Mouse (Mus musculus) left cerebral cortex, postnatal 10 days (tissue): ENCODE results near the gene Taf3. TPM values are rescaled to one million over a fixed set of nuclear protein-coding genes. Genes with fewer than 3 reads are reported as not detected.

Source experiments
- DNase-seq, 2 experiments: peaks; one replicate each; pipeline ENCODE4 v3.0.0; 2021 to 2022; ENCODE audit warnings: low spot score in 2 of 2, mixed read lengths in 1 of 2; ENCODE audit errors: extremely low spot score in 1 of 2
- intact Hi-C: fragments of 180-260 bp; cut with DNase I; formaldehyde crosslinking; loops from one replicate; pipeline ENCODE4 v1.15.1; 2025
- total RNA-seq, 2 experiments: library from RNA; stranded (reverse); gene quantifications; 2 replicates each; pipeline ENCODE4 v1.2.3; 2021

The Taf3 gene
- total RNA-seq, 2 experiments from 2014 or later = 11.2 to 11.6 TPM

DNA sequence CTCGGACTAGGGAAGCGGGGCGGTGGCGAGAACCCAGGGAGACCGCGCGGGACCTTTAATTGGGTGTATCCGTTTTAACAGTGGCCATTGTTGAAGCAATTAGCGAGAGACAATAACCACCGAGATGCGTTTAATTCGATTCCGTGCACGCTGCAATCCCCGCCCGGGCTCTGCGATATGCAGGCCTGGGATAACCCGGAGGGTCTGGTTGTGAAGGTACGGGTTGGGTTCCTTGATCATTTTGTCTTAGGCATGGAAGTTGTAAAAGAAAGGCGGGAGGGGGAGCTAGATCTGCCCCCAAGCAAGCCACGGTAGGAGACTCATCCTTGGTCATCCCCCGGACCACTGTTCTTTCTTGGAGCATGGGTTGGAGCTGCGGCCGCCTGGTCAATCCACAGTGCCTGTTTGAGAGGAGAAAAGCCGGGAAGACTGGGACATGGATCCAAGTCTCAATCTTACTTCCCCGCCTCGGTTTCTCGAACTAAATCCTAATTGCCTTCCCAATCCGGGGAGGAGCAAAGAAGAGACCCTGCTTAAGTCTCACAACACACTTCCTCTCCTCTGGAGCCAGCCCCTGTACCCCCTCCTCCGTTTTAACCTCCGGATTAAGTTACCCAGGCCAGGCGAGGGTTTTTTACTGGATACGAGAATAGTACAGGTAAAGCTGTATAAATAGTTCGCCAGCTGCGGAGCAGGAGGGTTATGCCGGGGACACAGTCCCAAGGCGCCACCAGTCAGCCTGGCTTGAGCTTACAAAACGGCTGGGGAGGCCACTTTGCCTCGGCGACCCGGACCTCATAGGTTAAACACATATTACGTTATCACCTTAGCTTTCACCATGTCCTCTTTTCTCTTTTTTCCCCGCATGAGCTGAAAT is 165.2 kb downstream of the Taf3 start:
- intact Hi-C loops = loop anchor here (5.0 kb wide), 2 partner anchors 1126 to 1206 kb away; no protein-coding TSS in a partner anchor
- no peak for DNase-seq

- intact Hi-C loops = loop anchor here (5.0 kb wide), 2 partner anchors 1125 to 1205 kb away; no protein-coding TSS in a partner anchor
- DNase-seq = peak in 1 of 2 experiments; percentile 42
Observed at GRCm38 (mm10) chr2:9882371-9882925, 165.9 kb downstream of the Taf3 start.

GRCm38 (mm10) chr2:9881611-9882023 is 166.8 kb downstream of the Taf3 start:
- intact Hi-C loops = loop anchor here (5.0 kb wide), 2 partner anchors 1124 to 1204 kb away; no protein-coding TSS in a partner anchor
- no peak for DNase-seq

- DNase-seq = peak in 1 of 2 experiments; percentile 31
- intact Hi-C loops = loop anchor here (5.0 kb wide), 2 partner anchors 1124 to 1204 kb away; no protein-coding TSS in a partner anchor
Observed at GRCm38 (mm10) chr2:9881051-9881591, 167.3 kb downstream of the Taf3 start, which contains the start of gene 4930412O13Rik. 4930412O13Rik (plus strand) TSS chr2:9881252.

GRCm38 (mm10) chr2:9880271-9880670 is 168.1 kb downstream of the Taf3 start:
- DNase-seq = no peak
- intact Hi-C loops = loop anchor here (5.0 kb wide), 2 partner anchors 1123 to 1203 kb away; no protein-coding TSS in a partner anchor

GRCm38 (mm10) chr2:9879493-9879892 is 168.9 kb downstream of the Taf3 start:
- DNase-seq = peak; percentile 60 to 94
- intact Hi-C loops = loop anchor here (5.0 kb wide), 1 partner anchor 802 kb away; no protein-coding TSS in a partner anchor

DNA sequence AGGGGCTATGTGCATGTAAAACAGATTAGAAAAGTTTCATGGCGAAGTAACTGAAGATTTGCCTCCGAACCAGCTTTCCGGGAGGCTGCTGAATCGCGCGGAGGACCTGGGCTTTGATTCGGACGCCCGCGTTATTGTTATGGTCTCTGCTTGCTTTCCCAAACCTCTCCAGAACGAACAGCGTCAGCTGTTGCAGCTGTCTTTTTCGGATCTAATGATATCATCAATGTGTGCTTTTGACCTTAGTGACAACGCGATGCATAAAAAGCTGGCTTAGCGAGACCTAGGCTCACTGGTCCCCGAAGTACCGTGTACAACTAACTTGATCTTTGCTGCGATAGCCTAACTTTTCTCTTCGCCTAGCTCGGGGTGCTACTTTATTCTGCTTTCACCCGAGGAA is 169.3 kb downstream of the Taf3 start:
- intact Hi-C loops = loop anchor here (5.0 kb wide), 1 partner anchor 802 kb away; no protein-coding TSS in a partner anchor
- no peak for DNase-seq

DNA sequence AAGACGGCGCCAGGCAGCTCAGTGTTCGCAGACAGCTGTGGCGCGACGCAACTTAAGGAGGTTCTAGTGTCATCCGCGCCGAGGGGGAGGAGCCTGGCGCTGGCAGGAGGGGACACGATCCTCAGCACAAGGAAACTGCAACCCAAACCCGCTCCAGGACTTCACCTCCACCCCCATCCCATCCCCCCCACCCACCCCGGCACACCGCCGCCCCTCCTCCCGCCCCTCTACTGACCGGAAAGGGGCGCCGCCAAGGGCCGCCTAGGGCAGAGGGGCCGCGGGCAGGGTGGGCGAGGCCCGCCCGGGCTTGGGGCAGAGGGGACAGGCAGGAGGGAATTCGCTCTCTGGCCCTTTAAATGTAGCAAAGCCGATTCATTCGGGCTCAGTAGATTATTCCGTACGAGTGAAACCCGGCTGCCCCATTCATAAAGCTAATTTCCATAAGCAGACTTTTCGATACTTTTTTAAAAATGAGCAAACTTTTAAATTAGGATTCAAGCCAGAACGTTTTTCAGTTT is 169.8 kb downstream of the Taf3 start:
- intact Hi-C loops = loop anchor here (5.0 kb wide), 1 partner anchor 801 kb away; no protein-coding TSS in a partner anchor
- DNase-seq = peak in 1 of 2 experiments; percentile 41

GRCm38 (mm10) chr2:9877966-9878563 is 170.3 kb downstream of the Taf3 start:
- DNase-seq = no peak
- intact Hi-C loops = loop anchor here (5.0 kb wide), 1 partner anchor 801 kb away; no protein-coding TSS in a partner anchor

GRCm38 (mm10) chr2:9877326-9877690 is 171.1 kb downstream of the Taf3 start:
- DNase-seq = no peak
- intact Hi-C loops = loop anchor here (5.0 kb wide), 1 partner anchor 800 kb away; no protein-coding TSS in a partner anchor

GRCm38 (mm10) chr2:9876621-9877325 is 171.6 kb downstream of the Taf3 start:
- intact Hi-C loops = loop anchor here (5.0 kb wide), 1 partner anchor 799 kb away; no protein-coding TSS in a partner anchor
- no peak for DNase-seq

DNA sequence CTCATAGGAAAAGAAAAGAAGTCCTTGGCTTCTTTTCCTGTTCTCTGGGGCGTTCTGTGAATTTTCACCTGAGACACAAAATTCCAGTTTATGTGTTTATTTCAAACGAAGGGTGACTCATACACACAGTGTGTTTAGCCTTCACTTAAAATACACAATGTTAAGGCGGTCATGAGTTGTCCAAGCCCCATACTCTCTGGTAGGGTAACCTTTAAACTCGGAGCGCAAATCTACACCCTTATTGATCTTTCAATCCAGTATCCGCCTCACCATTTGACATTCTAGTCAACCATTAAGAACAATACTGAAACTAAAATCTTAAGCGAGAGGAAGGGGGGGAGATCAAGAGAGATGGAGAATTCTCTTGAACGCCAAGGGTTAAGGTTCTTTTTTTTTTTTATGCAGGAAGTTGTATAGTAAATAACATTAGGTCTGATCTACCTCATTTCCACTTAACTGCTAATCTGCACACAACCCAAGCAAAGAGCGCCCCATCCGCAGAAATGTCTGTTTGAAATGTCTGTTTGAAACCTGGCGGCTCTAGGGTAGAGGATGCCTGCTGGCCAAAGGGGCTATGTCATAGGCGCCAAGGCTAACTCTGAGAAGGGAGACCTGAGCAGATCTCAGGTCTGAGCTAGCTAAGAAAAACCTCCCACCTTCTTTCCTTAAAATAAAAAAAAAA is 172.6 kb downstream of the Taf3 start:
- no peak for DNase-seq
- intact Hi-C loops = loop anchor here (5.0 kb wide), 1 partner anchor 799 kb away; no protein-coding TSS in a partner anchor

- intact Hi-C loops = loop anchor here (5.0 kb wide), 1 partner anchor 798 kb away; no protein-coding TSS in a partner anchor
Observed at GRCm38 (mm10) chr2:9875220-9875619, 173.2 kb downstream of the Taf3 start.

DNA sequence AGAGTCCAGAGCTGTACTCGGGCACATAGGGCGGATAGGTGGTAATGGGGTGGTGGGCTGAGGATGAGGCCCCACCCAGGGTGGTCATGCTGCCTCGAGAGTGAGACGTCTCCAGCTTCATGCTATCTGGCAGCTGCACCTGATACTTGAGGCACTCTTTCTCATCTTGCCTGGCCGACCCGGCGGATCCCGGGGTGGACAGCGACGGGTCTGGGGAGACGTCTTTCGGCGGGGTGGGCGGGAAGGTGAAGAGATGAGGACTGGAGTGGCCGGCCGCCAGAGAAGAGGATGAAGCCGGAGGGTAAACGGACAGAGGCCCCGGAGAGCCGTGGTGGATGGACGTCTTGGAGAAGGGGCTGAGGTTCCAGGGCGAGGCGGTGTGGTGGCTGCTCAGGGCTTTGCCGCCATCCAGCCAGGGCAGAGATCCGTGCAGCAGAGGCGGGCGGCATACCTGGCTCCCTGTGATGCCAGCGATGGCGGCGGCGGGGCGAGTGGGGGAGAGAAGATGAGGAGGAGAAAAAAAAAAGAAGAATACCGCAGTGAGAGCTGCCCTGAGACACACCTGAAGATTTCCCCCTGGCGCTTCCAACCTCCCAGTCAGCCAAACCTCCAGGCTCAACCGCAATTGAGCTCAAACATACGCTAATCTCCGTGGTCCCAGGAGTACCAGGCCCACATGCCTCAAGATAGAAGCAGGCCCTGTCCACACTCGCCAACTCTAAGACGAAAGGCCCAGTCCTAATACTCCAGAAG is 173.8 kb downstream of the Taf3 start:
- DNase-seq = no peak
- intact Hi-C loops = loop anchor here (5.0 kb wide), 1 partner anchor 797 kb away; no protein-coding TSS in a partner anchor

More at GRCm38 (mm10) chr2:9875220-9875619, 173.2 kb downstream of the Taf3 start:
- no peak for DNase-seq

DNA sequence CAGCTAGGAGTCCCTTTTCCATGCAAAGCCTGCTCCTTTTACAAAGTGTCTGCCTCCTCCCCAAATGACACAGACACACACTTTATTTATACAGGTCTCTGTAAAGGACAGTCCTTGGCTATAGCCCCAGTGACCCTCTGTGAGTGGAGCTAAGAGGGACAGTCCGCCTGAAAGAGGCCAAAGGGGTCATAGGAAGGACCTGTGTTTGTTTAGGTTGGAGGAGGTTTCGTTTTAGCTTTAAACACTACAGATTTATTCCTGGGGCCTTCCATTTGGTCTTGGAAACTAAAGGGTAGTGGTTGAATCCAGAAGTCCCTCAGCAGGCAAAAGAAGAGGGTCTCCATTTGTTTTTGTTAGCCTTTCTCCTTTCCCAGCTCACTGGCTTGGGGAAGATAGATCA is 174.6 kb downstream of the Taf3 start:
- intact Hi-C loops = no loop called here
- no peak for DNase-seq

DNA sequence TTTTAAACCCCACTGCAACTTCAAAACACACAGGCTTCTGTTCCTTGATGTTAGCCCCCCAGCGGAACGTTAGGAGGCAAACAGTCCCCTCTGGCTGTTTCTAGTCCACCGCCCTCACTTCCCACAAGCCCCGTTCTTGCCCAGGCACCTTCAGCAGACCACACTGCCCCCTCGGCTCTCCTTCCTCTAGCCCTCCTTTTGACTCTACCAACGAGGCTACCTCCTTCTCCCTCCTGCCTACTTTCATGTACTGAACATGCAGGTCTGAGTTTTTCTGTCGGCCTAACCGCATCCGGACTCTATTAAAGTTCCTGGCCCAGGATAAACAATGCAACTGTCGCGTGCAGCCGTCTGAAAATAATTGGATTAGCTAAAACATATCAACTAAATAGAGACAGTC is 175.7 kb downstream of the Taf3 start:
- DNase-seq = no peak
- intact Hi-C loops = no loop called here
